Mouse (Mus musculus) frontal cortex, postnatal 14 days (tissue): Measurements from ENCODE around the gene Olfr592.
"Not testable (repeated sequence)": the region's sequence is repeated elsewhere in the genome, so short reads cannot be mapped to it uniquely, and the experiment has no call there.

Experiments used
- DNase-seq, 2 experiments: peaks; one replicate each; pipeline ENCODE4 v3.0.0; 2022; ENCODE audit warnings: low spot score in 2 of 2

Olfr592 gene

GRCm38 (mm10) chr7:103184503-103184902, at the start of gene Olfr592:
TSS of gene Olfr592 (plus strand) at chr7:103184803.
- not testable (repeated sequence) for DNase-seq

DNA sequence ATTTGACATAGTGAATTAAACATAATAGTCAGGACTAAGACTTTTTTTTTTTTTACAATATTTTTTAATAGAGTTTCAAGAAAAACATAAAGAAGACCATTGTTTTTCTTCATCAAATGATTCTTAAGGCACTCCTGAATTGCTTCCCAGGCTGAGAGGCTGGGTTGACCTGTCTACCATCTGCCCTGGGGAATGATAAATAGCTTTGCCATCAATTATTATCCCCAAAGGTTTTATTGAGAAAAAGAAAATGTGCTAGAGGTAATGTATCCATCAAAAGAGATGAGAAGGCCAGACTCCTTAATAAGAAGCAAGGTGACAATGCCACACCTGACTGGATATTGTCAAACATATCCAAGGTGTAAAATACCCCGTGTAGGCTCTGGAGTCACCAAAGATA, 44.0 kb upstream of the Olfr592 start, which contains the start of gene Olfr588-ps1:
Olfr588-ps1 (plus strand) TSS at position 301 of the 400 bp plus-strand sequence.
- DNase-seq, result no peak

GRCm38 (mm10) chr7:103156256-103156655, 28.3 kb upstream of the Olfr592 start, which contains the start of gene Olfr589:
TSS of gene Olfr589 (minus strand) at chr7:103156356.
- DNase-seq, result no peak

DNA sequence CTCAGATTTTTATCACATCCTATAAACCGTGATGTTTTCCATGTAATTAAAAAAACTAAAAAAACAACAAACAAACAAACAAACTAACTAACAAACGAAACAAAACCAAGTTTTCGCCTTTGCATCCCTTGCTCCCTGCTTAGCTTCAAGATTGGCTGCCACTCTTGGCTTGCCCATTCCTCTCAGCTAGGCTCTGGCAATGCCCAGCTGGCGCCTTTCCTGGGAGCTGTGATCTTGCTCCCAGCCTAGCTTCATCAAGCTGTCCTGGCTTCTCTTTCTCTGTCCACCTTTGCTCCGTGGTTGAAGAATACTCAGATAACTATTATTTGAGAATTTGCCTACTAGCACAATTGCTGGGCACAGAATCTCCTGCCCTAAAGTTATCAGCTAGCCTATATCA, 14.9 kb upstream of the Olfr592 start:
- no peak for DNase-seq

DNA sequence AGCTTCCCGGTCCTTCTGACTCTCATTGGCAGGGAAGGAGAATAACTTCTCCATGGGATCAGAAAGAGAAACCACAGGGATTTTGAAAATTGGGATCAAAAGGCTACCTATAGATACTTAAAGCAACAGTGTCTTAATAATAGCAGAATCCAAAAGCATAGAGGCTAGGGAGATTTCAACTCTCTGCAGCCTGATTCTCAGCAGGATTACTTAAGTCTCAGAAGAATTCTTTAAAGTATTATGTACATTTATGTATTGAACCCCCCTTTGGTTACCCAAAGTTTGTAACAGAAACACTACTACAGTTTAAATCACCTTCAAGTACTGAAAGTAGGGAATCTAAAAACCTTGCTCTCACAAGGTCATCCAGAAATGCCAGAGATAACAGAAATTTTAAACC, 6.4 kb upstream of the Olfr592 start, which contains the start of gene Olfr591:
Olfr591 (minus strand) TSS at position 101 of the 400 bp plus-strand sequence.
- no peak for DNase-seq

GRCm38 (mm10) chr7:103211562-103211961, 27.0 kb downstream of the Olfr592 start, which contains the start of gene Olfr593:
TSS of gene Olfr593 (plus strand) at chr7:103211862.
- DNase-seq, result no peak

DNA sequence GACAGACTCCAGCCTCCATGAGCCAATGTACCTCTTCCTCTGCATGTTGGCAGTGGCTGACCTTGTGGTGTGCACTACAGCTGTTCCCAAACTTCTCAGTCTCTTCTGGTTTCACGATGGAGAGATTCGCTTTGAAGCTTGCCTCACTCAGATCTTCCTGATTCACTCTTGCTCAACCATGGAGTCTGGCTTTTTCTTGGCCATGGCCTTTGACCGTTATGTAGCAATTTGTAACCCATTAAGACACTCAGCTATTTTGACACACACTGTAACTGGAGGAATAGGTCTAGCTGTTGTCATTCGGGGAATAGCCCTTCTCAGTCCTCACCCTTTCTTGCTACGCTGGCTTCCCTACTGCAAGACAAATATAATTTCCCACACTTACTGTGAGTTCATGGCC, 27.4 kb downstream of the Olfr592 start:
- DNase-seq, result not testable (repeated sequence)

DNA sequence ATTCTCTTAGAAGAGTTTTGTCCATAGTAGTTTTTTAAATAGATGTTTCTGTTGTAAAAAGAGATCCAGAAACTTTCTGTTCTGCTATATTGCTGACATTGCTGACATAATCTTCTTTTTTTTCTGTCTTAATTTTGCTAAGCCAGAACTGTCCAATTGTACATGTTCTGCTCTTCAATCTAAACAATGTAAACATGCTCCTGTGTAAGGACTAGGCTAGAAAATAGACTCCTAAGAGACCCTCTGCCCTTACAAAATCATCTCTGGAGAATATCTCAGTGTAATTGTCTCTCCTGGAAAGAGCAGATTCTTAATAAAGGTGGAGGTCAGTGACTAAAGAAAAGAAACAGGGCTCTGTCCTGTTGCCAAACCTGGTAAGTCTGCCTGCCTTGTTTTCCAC, 32.1 kb downstream of the Olfr592 start, which contains the start of gene Olfr594:
Olfr594 (plus strand) TSS at position 301 of the 400 bp plus-strand sequence.
- no peak for DNase-seq
